Mouse (Mus musculus): ENCODE measurements around the gene Rpgrip1l.

- TF ChIP-seq CTCF (IDR thresholded peaks at IDR 0.05; ENCODE audit: borderline replicate concordance, control insufficient read depth, extremely low read depth, insufficient read depth, low read length, poor library complexity) (no peak), POLR2A (IDR thresholded peaks at IDR 0.05; ENCODE audit: control insufficient read depth, extremely low read depth, insufficient read depth, low read length, poor library complexity) (no peak)
These were observed 34.5 kb upstream of the Rpgrip1l start for GRCm38 (mm10) chr8:91347595-91347994.
